Mouse (Mus musculus): Measurements from ENCODE around the gene 1500009L16Rik.

The 1500009L16Rik gene

DNA sequence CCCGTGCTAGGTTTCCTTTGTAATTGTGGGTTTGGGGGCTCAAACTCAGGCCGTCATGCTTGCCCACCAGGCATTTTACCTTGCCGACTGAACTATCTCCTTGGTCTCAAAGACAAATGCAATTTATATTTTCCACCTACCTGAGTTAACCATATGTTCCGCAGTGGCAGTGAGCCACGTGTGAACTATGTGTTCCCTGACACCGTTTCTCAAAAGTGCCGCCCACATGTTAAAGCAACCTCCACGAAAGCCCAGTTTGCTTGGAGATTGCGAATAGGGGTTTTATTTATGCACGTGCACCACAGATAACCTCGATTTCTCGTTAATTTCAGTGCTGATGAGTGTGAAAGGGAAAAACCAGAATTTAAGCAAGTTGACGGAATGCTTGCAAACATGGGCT, 36.1 kb downstream of the 1500009L16Rik start:
- DNase-seq (ENCODE audit: low read depth, low spot score) = no peak

- DNase-seq (ENCODE audit: low read depth, low spot score) = peak; percentile 19
Measured at GRCm38 (mm10) chr10:83760535-83760934, 37.9 kb downstream of the 1500009L16Rik start.

DNA sequence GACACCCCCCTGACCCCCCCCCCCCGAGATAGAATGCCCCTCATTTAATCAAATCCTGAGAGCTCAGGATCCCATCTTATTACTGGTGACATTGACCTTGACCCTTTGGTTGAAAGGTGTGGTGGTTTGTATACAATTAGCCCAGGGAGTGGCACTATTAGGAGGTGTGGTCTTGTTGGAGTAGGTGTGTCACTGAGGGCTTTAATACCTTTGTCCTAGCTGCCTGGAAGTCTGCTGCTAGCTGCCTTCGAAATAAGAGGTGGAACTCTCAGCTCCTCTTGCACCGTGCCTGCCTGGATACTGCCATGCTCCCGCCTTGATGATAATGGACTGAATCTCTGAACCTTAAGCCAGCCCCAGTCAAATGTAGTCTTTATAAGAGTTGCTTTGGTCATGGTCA, 41.2 kb downstream of the 1500009L16Rik start:
- peak; percentile 65 for DNase-seq (ENCODE audit: low read depth, low spot score)

DNA sequence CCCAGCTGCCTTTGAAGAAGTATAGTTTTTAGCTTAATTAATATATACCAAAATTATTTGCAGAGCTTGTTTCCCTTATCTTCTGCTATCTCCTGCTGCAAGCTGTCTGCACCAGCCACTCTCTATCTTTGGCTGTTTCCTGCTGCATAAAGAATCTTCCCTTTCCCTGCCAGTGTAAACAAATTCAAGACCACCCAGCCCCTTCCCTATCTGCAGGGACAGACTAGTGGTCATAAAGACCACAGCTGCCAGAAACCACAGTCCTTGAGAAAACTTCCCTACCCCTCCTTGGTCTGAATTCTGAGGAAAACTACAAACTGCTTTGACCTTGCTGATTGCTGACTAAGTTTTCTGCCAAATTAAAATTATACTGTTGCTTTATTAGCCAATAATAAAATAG, 44.2 kb downstream of the 1500009L16Rik start:
- DNase-seq (ENCODE audit: low read depth, low spot score) = no peak

DNA sequence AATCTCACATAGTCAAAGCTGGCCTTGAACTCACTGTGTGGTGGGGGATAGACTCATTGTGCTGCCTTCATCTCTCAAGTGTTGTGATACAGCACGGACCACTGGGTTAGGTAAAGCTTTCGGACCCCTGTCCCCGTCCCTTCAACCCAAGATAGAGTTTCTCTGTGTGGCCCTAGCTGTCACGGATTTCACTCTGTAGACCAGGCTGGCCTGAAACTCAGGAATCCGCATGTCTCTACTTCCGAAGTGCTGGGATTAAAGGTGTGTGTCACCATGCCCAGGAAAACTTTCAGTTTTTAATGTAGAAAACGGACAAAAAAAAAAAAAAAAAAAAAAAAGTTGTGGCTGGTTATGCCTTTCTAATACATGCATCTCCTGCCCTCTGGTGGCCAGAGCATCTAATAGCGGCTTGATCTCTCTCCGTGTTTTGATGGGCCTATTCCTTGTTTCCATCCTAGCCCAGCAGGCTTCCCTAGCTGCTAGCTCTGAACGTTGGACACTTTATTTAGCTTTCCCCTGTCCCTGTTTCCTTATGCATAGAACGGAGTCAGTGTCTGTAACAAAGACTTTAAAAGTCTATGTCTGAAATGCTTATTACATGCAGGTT, 53.7 kb downstream of the 1500009L16Rik start:
- DNase-seq (ENCODE audit: low read depth, low spot score) = peak; percentile 78

GRCm38 (mm10) chr10:83777253-83777652, 54.6 kb downstream of the 1500009L16Rik start:
- no peak for DNase-seq (ENCODE audit: low read depth, low spot score)

GRCm38 (mm10) chr10:83781854-83782253, 59.2 kb downstream of the 1500009L16Rik start:
- no peak for DNase-seq (ENCODE audit: low read depth, low spot score)

DNA sequence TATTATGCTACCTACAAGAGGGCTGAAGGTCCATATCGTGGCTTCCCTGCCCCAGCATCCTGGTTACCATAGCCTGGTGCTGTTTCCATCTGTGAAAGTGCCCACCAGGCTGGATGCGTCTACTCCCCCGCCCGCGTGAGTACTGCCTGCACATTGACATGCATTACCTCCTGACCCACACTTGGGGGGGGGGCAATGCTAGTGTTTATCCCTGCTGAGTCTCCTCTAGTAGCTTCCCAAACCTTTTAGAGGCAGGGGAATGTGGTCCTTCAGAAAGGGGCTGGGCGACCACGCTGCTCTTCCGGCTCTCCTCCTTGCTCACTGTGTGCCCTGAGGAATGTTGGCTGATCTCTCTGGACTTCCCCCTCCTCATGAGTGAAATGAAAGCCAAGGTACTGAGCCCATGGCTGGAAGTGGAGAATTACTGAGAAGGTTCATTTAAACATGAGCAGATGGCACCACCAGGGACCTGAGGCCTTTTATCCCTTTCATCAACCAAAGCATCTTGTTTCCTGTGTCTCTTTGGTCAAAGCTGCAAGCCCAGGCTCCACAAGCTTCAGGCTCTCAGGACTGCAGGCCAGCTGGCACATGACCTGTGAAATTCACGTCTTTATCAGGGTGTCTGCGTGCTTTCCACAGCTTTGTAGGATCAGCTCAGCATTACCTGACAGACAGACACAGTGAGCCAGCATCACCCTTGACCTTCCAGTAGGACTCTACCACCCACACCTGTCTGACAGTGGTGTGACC, 59.9 kb downstream of the 1500009L16Rik start:
- no peak for DNase-seq (ENCODE audit: low read depth, low spot score)

- peak; percentile 60 for DNase-seq (ENCODE audit: low read depth, low spot score)
Measured at GRCm38 (mm10) chr10:83785003-83785402, 62.3 kb downstream of the 1500009L16Rik start.

DNA sequence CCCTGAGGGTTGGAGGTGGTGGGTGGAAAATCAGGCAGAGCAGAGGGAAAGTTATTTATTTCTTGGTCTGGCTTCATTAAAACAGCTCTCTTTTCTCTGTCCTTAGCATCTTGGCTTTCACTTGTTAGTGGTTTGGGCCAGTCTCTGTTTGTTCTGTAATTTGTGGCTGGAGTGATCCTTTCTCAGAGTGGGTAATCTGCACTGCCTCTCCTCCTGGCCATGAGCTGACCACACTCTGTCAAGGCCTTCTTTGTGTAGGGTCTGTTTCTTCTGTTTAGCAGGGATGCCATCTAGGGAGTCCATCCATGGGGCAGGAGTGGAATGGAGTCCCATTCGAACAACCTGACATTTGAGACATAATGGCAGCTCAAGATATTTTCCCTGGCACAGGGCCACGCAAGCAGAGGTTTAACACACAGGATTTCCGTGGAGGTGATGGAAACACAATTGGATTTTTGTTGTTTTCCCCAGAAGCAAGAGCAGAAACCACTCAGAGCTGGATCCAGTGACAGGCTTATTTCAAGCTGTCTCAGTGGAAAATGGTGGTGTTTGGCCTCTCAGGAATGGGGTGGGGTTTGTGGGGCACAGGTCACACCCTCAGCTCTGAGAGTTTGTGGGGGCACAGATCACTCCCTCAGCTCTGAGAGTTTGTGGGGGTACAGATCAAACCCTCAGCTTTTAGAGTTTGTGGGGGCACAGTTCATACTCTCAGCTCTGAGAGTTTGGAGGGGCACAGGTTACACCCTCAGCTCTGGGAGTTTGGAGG, 63.1 kb downstream of the 1500009L16Rik start:
- DNase-seq (ENCODE audit: low read depth, low spot score) = no peak

DNA sequence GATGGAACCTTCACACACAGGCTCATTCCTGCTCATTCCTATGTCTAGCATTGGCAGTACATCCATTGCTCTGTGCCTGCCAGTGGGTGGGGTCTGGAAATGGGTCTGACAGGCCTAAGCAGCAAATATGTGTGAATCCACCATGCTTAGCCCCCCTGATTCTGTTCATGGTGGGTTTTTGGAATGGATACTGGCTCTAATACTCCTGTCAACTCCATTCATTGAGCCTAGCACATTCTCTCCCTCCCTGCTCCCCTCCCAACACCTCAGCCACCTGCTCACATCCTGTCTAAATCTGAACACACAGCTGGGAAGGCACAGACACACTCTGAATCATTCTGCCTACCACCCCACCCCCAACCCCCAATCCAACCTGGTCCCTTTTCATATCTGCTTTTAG, 72.4 kb downstream of the 1500009L16Rik start:
- DNase-seq (ENCODE audit: low read depth, low spot score) = no peak

GRCm38 (mm10) chr10:83795500-83795899, 72.8 kb downstream of the 1500009L16Rik start:
- no peak for DNase-seq (ENCODE audit: low read depth, low spot score)

- DNase-seq (ENCODE audit: low read depth, low spot score) = no peak
Measured at GRCm38 (mm10) chr10:83804021-83804420, 81.4 kb downstream of the 1500009L16Rik start.

GRCm38 (mm10) chr10:83805201-83805718, 82.6 kb downstream of the 1500009L16Rik start:
- DNase-seq (ENCODE audit: low read depth, low spot score) = no peak

DNA sequence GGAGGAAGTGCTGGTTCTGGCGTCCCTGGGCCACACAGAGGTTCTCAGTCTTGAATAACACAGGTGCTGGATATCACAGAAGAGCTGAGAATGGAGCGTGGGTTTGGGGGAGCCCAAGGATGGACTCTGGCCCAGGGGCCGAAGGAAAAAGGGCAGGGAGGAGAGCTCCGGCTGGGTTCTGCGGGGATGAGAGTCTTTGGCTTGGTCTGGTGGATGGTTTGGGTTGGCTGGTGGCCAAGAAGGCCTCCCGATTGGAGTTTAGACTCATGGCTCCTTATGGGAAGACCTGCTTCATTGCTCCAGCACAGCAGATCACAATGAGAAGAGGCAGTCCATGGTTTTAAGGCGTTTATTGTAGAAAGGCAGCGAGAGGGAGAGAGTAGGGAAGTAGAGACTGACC, 84.6 kb downstream of the 1500009L16Rik start:
- peak; percentile 33 for DNase-seq (ENCODE audit: low read depth, low spot score)

All from ZHBTc4 (cell line).